Mouse (Mus musculus) B cell, adult 67 days (primary cell): ENCODE data around the gene Mpv17. TPM values are rescaled to one million over a fixed set of nuclear protein-coding genes. Genes with fewer than 3 reads are reported as not detected.

Experiments used
- total RNA-seq, 2 experiments: library from RNA; stranded (reverse); gene quantifications; 4 replicates each; pipeline ENCODE4 v1.2.4; 2023

The Mpv17 gene
- 10 to 100 TPM; 24.0 to 27.0 TPM for total RNA-seq

DNA sequence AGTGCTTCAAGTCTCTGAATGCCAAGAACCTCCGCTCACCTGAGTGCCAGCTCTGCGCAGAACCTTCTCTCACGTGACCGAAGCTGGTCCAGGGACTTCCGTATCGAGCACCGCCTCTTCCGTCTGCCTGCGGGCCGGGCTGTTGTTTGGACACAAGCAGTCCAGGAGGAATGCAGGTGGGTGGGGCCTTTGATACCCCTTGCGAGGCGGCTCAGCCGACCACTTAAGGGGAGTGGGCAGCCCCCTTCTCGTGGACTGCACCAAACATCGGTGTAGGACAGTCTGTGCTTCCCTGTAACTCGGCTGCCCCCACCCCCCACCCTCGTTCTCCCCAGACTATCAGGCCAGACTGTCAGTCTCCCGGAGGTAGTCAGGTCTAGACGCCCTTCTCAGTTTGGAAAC is at the start of gene Mpv17:
Mpv17 (minus strand) TSS at position 100 of the 402 bp plus-strand sequence.

DNA sequence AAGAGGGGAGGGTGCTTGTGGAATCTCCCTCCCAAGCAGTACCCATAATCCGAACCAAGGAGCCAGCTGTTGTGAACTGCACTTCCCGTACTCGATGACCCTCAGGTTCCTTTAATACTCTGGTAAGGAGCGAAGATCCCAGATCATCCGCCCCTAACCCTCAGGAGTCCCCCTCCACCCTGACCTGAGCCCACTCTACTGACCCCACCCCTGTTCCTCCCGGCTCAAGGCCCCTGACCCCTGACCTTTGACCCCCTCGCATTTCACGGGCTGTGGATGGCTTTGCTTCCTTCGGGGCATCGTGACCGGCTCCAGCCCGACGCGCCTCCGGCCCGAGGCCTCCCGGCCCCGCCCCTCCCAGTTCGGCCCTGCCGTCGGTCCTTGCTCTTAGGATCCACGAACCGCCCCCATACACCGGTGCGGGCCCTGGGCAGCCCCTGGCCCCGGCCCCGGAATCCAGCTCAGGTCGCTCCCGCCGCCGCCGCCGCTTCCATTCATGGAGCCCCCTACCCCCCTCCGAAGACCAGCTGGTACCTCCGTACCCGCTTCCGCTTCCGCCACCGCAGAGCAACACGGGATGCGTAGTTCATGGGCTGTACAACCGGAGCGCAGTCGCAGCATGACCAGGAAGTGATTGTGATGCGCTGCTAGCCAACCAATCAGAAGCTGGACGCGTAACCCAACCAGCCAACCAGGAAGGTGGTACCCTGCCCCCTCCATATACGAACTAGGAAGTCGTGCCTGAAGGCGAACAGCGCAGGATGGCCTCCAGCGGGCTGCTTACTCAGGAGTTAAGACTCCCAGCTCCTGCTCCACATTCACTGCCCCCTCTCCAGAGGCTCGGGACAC is 47.9 kb upstream of the Mpv17 start, which contains the start of gene Zfp513:
Zfp513 (minus strand) TSS at position 562 of the 849 bp plus-strand sequence.

DNA sequence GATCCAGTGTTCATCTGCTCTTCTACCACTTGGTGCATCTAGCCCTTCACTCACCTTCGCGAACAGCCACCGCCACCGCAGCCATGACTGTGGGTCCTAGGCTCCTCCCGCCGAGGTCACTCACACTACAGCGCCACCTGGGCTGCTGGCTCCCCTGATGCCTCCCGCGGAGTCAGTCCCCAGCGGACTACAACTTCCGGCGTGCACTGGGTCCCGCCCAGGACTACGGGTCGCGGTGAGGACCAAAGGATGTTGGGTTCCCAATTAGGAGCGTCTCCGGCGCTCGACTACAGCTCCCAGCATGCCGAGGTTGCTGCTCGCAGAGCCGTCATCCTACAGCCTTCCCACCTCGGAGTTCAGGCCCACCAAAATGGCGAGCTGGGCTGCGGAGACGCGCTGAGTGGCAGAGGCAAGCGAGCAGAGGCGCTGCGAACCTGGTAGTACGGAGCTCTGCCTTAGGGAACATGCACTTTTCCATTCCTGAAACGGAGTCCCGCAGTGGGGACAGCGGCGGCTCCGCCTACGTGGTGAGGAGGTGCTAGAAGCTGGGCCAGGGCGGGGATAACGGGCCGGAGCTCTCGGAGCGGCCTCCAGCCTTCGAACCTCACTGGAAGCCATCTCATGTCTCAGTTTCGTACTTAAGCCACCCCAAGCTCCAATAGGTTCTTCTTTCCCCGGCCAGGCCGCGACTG is 39.0 kb upstream of the Mpv17 start, which contains the start of the genes Snx17 and Eif2b4:
Snx17 (plus strand) TSS at position 289 of the 692 bp plus-strand sequence.
Eif2b4 (minus strand) TSS at position 492 of the 692 bp plus-strand sequence.

DNA sequence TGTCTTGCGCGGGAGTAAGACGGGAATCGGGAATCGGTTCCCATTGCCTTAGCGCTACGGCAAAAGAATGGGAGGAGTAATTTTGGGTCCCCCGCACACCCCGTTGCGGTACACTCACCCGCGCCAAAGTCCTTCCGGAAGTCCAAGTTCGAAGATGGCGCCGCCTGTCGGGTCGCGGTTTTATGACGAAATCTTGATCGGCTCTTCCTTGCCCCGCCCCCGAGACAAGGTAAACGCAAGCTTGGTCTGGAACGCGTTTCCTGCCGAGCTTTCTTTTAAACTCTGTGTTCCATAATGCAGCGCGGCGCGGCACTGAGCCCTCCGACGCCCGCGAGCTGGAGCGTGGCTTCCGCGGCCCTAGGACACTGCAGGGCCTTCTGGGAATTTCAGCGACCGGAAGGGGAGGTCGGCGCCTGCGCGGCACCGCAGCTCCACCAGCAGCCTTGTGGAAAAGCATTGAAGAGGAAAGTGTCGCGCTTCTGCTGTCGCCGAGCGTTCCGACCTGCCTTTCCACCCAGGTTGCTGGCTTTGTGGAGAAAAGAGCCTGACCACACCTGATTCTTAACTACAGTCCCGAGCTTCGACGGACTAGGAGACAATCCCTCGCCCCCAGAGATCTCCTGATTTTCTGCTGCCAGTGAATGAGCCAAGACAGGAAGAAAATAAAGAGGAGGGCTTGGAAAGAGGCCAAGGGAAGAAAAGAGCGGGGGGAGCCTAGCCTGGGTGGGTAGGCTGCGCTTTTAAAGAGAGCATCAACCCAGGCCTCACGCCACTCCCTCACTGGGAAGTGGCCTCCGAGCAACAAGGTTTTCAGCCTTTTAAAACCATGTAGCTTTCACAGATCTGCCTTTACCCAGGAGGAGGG is 25.9 kb upstream of the Mpv17 start, which contains the start of the genes Gm29609 and Gtf3c2:
Gm29609 (minus strand) TSS at position 146 of the 865 bp plus-strand sequence.
Gtf3c2 (minus strand) TSS at position 379 of the 865 bp plus-strand sequence.

GRCm38 (mm10) chr5:31138241-31138967 is 15.6 kb downstream of the Mpv17 start, which contains the start of gene Ucn:
Ucn (minus strand) TSS chr5:31138829.

GRCm38 (mm10) chr5:31116354-31116753 is 37.7 kb downstream of the Mpv17 start, which contains the start of gene Trim54:
Trim54 (plus strand) TSS chr5:31116712.

DNA sequence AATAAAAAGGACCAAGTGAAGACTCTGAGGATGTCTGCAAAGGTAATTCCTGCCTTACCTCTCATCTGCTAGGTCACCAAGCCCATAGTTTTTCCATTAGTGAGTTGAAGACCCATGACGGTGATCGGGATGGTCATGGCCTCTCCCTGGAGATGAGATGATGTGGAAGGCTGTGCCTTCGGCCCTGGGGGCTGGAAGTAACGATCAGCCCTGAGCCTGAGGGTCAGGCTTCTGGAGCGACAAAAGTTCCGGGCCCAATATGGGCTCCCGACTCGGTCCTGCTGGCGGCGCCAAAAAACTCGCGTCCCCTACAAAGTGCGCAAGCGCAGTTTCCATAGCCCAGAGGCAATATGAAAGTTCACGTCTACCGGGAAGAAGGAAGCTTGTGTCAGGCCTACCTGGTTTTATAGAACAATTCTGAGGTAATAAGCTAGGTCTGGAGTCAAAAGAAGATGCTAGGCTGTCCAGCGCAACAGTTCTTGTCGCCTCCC is 46.0 kb downstream of the Mpv17 start, which contains the start of gene Slc30a3:
Slc30a3 (minus strand) TSS at position 238 of the 491 bp plus-strand sequence.

DNA sequence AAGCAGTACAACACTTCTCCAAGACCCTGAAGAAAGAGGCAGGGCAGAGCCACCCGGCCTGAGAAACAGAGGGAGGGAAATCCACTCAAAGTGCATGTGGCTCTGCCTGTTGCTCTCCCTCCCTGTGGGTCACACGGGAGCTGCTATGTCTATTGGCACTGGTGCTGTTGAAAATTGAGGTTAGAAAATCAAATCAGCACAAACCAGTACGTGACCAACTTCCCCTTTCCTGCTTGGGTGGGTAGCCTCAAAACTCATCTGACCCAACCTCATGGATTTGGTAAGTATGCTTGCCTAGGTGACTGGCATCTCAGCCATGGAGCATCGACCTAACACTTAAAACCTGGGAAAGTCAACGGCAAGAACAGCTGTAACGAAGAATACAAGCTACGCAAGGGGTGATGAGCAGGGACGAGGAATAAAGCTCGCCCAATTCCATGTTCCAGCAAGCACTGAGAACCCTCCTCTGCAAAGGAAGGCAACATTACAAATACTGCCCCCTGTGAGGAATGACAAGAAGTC is 48.2 kb downstream of the Mpv17 start, which contains the start of gene Dnajc5g:
Dnajc5g (plus strand) TSS at position 472 of the 522 bp plus-strand sequence.

Other genes starting within 250 kb of the Mpv17 start
- 100 to 1,000 TPM; 180 to 190 TPM for gene Ost4, start 246.5 kb downstream of the Mpv17 start, total RNA-seq
- under 1 TPM; 0.73 to 0.98 TPM for gene Emilin1, start 240.8 kb downstream of the Mpv17 start, total RNA-seq
- 10 to 100 TPM; 15.4 to 18.0 TPM for gene Khk, start 232.8 kb downstream of the Mpv17 start, total RNA-seq
- not detected for gene Cgref1, start 208.7 kb downstream of the Mpv17 start, total RNA-seq
- gene Preb, start 193.9 kb downstream of the Mpv17 start, total RNA-seq = 100 to 1,000 TPM; 166 to 187 TPM
- not detected for gene Tcf23, start 185.6 kb downstream of the Mpv17 start, total RNA-seq
- gene Atraid, start 105.9 kb downstream of the Mpv17 start, total RNA-seq = 10 to 100 TPM; 25.9 to 48.3 TPM
- gene Slc5a6, start 105.3 kb downstream of the Mpv17 start, total RNA-seq = 10 to 100 TPM; 12.3 to 12.4 TPM
- 10 to 100 TPM; 51.5 to 66.7 TPM for gene Cad, start 99.5 kb downstream of the Mpv17 start, total RNA-seq
- not detected for gene Dnajc5g, start 48.0 kb downstream of the Mpv17 start, total RNA-seq
- gene Slc30a3, start 46.0 kb downstream of the Mpv17 start, total RNA-seq = under 1 TPM in 1 of 2 experiments, not detected in 1; 0.55 TPM
- not detected for gene Trim54, start 37.5 kb downstream of the Mpv17 start, total RNA-seq
- gene Ucn, start 15.4 kb downstream of the Mpv17 start, total RNA-seq = not detected
- gene Gm29609, start 25.7 kb upstream of the Mpv17 start, total RNA-seq = 1 to 10 TPM; 5.5 to 8.1 TPM
- gene Gtf3c2, start 25.9 kb upstream of the Mpv17 start, total RNA-seq = 100 to 1,000 TPM; 206 to 216 TPM
- gene Snx17, start 39.0 kb upstream of the Mpv17 start, total RNA-seq = 10 to 100 TPM; 87.5 to 89.2 TPM
- gene Eif2b4, start 39.2 kb upstream of the Mpv17 start, total RNA-seq = 10 to 100 TPM; 39.8 to 43.5 TPM
- gene Zfp513, start 48.1 kb upstream of the Mpv17 start, total RNA-seq = 10 to 100 TPM; 64.4 to 65.3 TPM
- 100 to 1,000 TPM; 127 to 149 TPM for gene Ppm1g, start 66.4 kb upstream of the Mpv17 start, total RNA-seq
- gene Nrbp1, start 86.6 kb upstream of the Mpv17 start, total RNA-seq = 100 to 1,000 TPM; 280 to 339 TPM
- 1 to 10 TPM; 1.5 to 2.7 TPM for gene Gm9970, start 87.0 kb upstream of the Mpv17 start, total RNA-seq
- gene Krtcap3, start 97.4 kb upstream of the Mpv17 start, total RNA-seq = 10 to 100 TPM; 19.0 to 25.7 TPM
- 10 to 100 TPM; 45.7 to 49.5 TPM for gene Ift172, start 136.9 kb upstream of the Mpv17 start, total RNA-seq
- gene Fndc4, start 141.8 kb upstream of the Mpv17 start, total RNA-seq = 1 to 10 TPM; 1.3 to 1.4 TPM
- gene Gckr, start 143.2 kb upstream of the Mpv17 start, total RNA-seq = not detected